Mouse (Mus musculus): Measurements from ENCODE around the gene Rbck1. TPM values are rescaled to one million over a fixed set of nuclear protein-coding genes. Genes with fewer than 3 reads are reported as not detected.
"Not testable (repeated sequence)": the region's sequence is repeated elsewhere in the genome, so short reads cannot be mapped to it uniquely, and the experiment has no call there.

Rbck1 gene
- 100 to 1,000 TPM; 108 to 121 (median 111) TPM for total RNA-seq (2022)

DNA sequence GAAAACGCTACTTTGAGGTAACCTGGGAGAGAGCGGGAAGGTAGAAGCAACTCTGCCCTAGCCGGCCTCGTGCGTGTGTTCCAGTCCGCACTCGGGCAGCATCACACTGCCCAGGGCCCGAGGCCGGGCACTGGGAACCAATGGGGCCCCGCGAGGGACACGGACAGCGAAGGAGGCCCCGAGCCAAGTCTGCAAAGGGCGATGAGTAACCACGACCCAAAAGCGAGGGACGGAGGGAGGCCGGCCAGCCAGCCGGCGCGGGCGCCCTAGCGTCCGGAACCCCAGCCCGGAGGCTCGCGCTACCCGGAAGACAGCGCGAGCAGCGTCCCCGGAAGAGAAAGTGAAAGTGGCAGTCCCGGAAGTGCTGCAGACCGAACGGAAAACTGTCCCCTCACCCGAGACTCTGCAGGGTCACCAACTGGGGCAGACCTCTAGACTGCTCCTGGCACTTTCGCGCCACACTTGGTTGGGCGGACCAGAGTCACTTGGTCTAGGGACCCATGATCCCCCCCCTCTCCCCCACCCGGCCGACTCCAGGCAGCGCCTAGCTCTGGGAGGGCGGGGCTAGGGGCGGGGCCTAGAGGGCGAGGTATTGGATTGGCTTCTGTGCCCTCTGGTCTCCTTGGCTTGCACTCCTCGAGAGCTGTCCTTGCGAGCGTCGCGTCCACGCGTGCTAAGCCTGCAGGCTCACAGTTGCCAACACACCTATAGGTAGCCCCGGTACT, at the start of gene Rbck1:
TSS of gene Rbck1 (minus strand) at position 553 of the 725 bp plus-strand sequence.
- peak; percentile 85 to 93 for DNase-seq (ENCODE audit: low spot score in 2 of 2)

DNA sequence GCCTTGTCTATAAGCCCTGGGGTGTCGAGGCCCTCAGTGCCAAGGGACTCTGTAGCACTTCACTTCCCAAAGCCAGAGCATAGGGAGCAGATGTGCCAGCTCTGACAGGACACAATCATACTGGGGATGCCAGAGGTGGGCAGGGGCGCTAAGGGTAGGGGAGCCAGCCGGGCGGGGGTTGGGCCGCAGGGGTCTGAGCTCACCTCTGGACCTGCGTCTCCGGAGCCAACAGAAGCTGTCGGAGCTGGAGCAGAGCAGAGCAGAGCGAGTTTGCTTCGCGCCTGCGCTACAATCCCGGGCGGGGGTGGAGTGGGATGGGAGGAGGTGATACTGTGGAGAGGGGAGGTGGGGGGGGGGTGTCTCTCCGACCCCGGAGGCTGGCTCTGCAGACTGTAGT, 43.9 kb upstream of the Rbck1 start, which contains the start of gene Nrsn2:
TSS of gene Nrsn2 (minus strand) at position 294 of the 397 bp plus-strand sequence.
- DNase-seq (ENCODE audit: low spot score in 2 of 2): peak in 1 of 2 experiments; percentile 45

DNA sequence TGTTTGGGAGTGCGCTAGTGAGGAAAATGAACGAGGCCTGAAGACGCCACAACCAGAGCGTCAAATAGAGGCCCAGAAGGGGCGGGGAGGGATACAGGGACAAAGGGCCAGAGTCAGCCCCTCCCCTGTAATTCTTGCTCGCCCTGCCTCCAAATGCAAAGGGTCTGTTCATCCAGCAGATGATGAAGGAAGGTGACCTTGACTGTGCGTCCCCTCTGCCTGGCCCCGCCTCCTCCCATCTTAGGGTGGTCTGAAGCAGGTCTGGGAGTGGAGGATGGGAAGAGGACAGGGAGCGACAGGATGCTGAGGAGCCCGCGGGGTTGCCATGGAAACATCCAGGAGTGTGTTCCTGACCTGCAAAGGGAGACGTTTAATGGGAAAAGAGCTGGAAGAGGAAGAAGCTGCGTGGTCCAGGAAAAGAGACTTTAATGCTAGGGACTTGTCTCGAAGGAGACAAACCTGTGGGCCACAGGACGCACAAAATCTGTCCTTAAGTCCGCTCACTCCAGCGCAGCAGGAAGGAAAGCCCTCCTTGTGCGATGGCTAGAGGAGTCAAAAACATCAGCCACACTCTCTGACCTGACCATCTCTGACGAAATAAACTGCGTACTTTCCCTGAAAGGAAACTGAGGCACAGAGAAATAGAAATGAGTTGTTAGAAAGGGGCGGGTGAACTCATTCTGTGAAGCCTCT, 43.3 kb upstream of the Rbck1 start:
- peak; percentile 44 to 54 for DNase-seq (ENCODE audit: low spot score in 2 of 2)

DNA sequence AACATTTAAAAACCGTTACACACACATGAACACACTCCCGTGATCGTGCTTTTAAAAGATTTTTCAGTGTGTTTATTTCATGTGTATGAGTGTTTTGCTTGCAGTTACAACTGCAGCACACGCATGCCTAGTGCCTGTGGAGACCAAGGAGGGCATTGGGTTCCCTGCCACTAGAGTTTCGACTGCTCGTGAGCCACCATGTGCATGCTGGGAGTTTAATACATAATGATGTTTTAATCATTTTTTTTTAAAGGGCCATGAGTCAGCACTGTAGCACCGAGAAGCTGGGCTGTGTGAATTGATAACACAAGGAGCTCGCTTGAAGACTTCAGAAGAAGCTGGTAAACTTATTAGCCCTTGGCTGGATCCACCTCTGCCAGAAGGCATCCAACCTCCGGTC, 41.1 kb upstream of the Rbck1 start:
- no peak for DNase-seq (ENCODE audit: low spot score in 2 of 2)

DNA sequence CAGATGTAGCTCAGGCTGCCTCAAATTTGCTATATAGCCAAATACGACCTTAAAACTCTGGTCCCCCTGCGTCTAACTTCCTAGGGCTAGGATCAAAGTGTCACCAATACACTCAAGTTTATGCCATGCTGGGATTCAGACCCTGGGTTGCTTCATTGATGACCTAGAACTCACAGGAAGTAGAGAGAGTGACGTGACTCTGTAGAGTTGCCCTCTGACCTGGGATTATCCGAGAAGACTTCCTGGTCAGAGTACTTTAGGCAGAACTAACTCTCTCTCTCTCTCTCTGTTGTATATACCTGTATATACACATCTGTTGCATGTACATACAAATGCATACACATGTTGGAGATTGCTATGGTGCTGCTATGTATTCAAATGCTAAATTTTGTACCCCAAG, 40.2 kb upstream of the Rbck1 start:
- DNase-seq (ENCODE audit: low spot score in 2 of 2): no peak

DNA sequence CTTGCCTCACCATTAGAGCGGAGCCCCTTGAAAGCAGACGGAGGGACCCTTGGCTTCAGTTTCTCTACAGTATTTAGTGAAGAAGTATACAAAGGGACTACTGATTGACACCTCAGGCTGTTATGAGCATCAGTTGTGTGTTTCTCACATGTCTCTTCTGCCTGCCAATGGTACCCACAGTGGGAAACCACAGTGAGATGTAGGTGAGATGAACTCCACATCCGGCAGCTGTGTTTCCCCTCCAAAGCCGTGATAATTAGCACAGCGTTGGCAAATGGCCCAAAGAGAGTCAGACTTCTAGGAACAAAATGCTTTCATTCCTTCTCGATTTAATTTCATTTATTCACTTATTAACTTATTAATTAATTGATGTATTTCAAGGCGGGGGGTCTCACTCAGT, 39.7 kb upstream of the Rbck1 start:
- DNase-seq (ENCODE audit: low spot score in 2 of 2): no peak

DNA sequence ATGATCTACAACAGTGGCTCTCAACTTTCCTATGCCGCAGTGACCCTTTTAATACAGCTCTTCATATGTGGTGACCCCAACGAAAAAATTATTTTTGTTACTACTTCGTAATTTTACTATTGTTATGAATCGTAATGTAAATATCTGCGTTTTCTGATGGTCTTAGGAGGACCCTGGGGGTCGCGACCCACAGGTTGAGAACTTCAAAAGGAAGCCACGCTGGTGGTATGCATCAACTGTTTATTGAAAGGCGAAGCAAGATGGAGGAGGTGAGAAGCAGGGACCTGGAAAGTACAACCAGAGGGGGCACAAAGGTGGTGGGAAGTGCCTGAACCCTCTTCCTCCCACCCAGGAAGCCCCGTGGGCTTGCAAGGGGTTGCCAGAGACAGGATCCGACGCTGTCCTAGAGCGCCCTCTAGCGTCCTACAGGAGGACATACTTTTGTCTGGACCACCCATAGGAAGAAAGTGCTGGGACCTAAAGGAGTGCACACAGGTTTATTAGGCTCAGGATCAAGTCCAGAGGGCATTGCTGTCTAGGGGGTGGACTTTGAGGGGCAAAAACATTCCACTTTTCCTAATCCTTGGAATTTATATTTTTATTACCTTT, 36.2 kb upstream of the Rbck1 start:
- no peak for DNase-seq (ENCODE audit: low spot score in 2 of 2)

DNA sequence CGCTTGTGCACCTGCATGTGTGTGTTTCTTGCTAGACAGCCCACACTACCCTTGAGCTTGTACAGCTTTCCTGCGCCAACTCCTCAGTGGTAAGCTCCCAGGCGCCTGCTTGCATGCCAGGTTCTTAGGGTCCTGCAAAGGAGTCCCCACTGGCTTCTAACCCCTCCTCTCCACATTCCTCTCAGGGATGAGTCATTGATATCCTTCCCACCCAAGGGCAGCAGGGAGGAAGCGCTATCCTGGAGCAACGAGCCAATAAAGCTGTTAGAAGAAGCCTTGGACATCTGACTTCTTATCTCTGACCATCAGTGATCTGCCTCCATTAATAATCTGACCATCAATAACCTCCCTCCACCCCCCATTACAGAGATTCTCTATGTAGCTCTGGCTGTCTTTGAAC, 35.5 kb upstream of the Rbck1 start:
- no peak for DNase-seq (ENCODE audit: low spot score in 2 of 2)

DNA sequence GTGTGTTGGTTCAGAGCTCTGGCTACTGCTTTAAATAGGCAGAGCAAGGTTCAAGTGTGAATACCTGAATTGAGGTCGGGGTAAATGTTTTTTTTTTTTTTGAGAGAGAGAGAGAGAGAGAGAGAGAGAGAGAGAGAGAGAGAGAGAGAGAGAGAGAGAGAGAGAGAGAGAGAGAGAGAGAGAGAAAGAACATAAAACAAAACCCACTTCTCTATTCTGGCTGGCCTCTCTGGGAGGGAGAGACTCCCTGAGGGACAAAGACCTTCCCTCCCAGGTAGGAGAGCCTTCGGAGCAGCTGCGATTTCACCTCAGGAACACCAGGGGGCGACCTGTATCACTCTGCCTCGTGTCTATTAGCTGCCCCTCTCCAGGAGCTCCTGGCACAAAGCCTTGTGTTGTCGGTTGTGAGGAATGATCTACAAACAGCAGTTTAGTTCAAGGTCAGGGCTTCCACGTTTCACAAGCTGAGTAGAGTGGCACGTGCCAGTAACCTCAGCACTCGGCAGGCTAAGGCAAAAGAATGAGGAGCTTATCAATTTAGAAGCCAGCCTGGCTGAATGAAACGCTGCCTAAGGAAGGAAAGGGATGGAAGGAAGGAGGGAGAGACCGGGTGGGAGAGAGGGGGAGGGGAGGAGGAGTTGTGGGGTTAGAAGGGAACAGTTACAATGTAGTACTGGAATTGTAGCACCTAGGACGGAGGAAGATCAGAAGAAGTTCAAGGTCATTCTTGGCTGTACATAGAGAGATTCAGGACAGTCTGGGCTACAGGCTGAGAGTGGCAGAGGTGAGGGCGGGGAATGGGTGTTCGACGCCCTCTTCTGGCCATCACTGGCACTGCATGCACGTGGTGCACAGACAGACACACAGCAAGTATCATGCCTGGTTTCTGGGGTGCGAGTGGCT, 31.0 kb upstream of the Rbck1 start:
- DNase-seq (ENCODE audit: low spot score in 2 of 2): peak; percentile 53 to 63

DNA sequence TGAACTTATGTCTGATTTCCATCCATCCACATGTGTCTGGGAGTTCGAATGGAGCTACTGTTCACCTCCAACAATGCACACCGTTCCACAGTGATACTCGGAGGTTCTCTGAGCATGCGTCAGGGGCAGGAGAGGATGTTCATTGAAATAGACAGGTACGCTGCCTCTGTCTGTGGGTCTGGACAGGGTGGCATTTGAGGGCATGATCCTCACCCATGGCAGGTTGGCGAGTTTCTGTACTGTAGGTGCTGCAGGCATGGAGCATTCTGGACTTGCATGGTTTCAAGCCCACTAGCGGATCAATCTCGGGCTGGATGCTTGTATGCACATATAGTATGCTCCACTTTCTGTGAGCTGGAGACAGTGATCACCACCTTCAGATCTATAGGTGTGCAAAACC, 28.7 kb upstream of the Rbck1 start:
- no peak for DNase-seq (ENCODE audit: low spot score in 2 of 2)

DNA sequence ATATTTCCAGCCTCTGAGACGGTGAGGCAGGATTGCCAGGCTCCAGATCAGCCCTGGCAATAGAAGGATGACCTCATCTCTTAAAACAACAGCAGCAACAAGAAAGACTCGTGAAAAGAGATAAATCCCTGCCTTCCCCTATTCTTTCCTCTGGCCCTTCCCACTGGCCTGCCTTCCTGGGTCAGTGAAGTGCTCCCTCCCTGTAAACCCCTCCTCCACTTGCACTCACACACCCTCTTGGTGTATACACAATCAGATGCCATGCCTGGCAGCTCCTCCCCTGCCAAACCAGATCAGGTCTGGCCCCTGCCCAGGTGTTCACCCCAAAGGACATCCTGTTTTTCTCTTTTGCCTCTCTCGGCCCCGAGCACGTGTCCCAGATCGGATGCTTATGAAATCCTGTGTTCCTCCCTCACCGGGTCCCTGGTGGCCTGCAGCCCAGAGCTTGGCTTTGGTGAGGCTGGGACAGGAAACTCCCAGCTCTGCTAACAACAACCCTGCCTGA, 27.9 kb upstream of the Rbck1 start:
- DNase-seq (ENCODE audit: low spot score in 2 of 2): no peak

DNA sequence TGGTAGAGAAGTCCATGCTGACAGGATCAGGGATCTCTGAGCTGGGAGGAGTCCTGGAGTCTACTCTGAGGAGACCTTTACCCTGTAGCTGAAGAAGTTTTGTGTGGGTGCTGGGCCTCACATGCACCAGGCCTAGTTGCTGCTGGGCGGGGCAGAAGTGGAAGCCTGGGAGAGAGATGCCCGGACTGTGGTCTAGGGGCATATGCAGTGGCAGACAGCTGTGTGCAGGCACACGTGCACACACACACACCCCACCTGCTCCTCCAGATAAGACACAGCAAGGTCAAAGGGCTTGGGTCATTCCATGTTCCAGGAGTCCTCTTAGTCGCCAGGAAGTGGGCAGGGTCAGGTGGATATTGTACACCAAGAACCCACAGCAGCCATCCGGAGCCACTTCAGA, 27.2 kb upstream of the Rbck1 start:
- no peak for DNase-seq (ENCODE audit: low spot score in 2 of 2)

DNA sequence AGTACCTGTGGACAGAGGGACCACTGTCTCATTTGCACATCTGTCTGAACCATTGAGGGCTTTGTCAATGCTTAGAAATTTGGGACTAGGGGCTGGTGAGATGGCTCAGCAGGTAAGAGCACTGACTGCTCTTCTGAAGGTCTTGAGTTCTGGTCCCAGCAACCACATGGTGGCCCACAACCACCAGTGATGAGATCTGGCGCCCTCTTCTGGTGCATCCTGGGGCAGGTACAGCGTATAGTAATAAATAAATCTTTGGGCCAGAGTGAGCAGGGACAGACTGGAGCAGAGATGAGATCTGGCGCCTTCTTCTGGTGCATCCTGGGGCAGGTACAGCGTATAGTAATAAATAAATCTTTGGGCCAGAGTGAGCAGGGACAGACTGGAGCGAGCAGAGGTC, 26.5 kb upstream of the Rbck1 start:
- DNase-seq (ENCODE audit: low spot score in 2 of 2): not testable (repeated sequence)

DNA sequence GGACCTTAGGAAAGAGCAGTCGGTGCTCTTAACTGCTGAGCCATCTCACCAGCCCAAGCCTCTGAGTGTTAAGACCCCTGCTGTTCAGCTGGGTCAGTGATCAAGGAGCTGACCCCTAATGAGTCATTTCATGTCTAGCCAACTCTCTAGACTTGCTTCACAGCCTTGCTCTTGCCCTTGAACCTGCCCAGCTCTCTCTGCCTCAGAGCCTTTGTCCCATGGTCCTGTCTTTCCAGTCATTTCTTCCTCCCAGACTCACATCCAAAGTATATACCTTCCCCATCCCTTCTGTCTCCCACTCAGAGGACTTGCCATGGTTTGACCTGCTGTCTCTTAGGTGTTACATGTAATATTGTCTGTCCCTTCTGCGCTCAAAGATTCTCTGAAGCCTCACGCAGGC, 24.8 kb upstream of the Rbck1 start:
- DNase-seq (ENCODE audit: low spot score in 2 of 2): no peak

DNA sequence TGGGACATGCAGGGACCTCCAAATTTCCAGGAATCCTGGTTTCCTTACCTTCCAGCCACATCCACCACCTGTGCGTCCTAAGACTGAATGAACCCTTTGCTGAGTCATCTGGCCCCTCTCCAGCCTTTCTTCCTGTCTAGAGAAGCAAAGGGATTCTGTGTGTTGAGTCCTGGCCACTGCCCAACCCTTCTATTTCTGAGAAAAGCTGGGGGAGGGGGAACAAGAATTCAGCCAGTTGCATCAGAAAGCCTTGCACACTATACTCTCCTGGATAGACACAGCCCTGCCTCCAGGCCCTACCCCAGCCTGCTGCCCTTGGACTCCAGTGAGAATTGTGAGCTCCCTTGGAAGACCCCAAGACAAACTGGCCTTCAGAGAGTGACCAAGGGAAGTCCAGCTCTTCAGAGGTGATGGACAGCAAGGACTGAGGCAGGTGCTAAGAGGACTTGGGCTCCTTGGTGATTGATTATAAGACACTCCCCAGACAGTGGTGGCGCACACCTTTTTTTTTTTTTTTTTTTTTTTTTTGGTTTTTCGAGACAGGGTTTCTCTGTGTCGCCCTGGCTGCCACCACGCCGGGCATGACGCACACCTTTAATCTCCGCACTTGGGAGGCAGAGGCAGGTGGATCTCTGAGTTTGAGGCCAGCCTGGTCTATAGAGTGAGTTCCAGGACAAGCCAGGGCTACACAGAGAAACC, 17.5 kb upstream of the Rbck1 start:
- DNase-seq (ENCODE audit: low spot score in 2 of 2): no peak

DNA sequence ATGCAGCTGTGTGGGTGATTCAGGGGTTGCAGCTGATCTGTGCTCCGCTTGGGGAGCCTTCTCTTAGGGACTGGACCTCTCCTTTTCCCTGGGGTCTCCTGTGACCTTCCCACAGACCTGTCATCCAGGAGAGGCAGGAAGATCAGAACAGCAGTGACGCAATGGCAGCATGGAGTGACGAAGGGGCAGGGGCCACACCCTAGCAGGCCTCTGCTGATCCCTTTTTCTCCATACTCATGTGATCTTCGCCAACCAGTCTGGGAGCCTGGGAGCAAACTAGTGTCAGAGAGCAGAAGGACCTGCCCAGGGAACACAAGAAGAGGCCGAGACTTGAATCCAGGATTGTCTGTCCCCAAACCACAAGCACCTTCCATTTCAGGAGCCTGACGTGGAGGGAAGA, 16.8 kb upstream of the Rbck1 start:
- no peak for DNase-seq (ENCODE audit: low spot score in 2 of 2)

DNA sequence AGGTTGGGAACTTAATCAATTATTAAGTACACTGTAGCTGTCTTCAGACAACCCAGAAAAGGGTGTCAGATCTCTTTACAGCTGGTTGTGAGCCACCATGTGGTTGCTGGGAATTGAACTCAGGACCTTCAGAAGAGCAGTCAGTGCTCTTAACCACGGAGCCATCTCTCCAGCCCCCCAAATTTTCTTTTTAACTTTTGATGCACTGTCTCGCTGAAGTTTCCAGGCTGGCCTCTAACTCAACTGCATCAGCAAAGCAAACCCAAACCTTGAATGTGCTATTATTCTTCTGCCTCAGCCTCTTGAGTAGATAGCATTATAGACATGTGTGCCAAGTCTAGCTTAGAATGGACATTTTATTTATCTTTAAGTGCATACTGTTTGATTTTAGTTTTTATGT, 15.3 kb upstream of the Rbck1 start:
- DNase-seq (ENCODE audit: low spot score in 2 of 2): no peak

DNA sequence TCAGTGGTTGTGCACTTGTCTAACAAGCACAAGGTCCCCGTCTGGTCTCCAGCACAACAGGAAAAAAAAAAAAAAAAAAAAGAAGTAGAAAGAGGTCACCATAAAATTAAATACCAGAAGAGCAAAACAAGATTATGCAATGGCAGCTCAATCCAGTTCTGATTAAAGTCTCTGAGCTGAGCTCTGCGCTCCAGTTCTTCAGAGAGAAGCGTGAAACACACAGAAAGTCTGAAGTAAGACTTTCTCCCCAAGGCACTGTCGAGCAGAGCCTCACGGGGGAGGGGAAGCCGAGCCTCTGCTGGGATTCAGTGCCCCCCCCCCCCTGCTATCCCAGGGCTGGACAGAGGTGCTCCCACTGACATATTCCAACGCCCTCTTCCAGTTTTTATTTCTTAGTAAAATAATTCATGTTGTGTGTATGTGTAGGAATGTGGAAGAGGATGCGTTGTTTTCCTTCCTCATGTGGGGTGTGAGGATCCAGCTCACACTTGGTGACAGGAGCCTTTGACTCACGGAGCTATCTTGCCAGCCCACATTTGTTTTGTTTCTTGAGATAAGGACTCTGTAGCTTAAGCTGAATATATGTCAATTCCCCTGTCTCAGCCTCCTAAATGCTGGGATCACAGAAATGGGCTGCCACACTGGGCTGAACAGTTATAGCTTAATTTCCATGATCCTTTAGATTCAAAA, 14.5 kb upstream of the Rbck1 start:
- DNase-seq (ENCODE audit: low spot score in 2 of 2): no peak

DNA sequence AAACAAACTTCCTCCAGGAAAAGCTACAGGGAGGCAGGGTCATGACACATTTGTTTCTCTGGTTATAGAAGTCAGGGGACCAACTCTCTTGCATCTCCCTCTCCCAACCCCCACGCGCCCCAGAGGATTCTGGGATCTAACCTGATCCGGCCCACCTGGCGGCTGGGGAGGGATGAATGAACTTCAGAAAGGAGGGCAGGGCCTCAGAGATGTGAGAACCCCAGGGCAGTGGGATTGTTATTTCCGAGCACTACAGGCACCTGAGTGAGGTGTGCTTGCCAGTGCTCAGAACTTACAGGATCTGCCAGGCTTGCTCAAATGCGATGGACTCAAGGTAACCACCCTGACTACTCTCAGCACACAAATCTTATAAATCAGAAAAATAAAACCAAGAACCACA, 12.9 kb upstream of the Rbck1 start:
- no peak for DNase-seq (ENCODE audit: low spot score in 2 of 2)

DNA sequence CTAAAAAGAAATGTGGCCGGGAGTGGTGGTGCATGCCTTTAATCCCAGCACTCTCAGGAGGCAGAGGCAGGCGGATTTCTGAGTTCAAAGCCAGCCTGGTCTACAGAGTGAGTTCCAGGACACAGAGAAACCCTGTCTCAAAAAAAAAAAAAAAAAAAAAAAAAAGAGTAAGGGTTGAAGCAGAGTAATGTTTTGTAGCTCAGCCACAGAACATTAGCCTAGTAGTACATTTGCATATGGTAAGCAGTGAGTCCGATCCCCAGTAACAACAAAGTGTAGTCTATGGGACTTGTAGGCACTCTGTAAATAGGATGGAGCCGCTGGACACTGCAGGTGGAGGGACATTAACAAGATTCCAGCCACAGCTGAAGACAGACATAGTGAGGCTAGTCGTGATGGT, 12.5 kb upstream of the Rbck1 start:
- no peak for DNase-seq (ENCODE audit: low spot score in 2 of 2)

All from layer of hippocampus, adult 8-10 months (tissue).